Mouse (Mus musculus) limb, embryonic 13.5 days (tissue): ENCODE data around the gene Drd4. TPM values are rescaled to one million over a fixed set of nuclear protein-coding genes. Genes with fewer than 3 reads are reported as not detected.
A peak's percentile ranks its signal among the peaks of the same experiment; 100 is the strongest.

ENCODE experiments used
- ATAC-seq: fragments of 200-750 bp; cut with Nextera tagmentation; 2 replicates; pipeline ENCODE4 v1.8.0; 2017; ENCODE audit warnings: low read depth, moderate number of reproducible peaks, moderate TSS enrichment; ENCODE audit not compliant: low FRiP score
- H3K27ac ChIP-seq: fragments of 300-500 bp; sonication (generic); 2 replicates; pipeline ENCODE4 v1.5.1; 2015; ENCODE audit warnings: inconsistent platforms, mild to moderate bottlenecking, moderate library complexity
- H3K27me3 ChIP-seq: fragments of 300-500 bp; sonication (generic); 2 replicates; pipeline ENCODE4 v1.6.1; 2015; ENCODE audit warnings: mild to moderate bottlenecking, inconsistent platforms
- H3K36me3 ChIP-seq: fragments of 300-500 bp; sonication (generic); 2 replicates; pipeline ENCODE4 v1.6.1; 2015; ENCODE audit warnings: inconsistent platforms, mild to moderate bottlenecking, moderate library complexity
- H3K4me1 ChIP-seq: fragments of 300-500 bp; sonication (generic); 2 replicates; pipeline ENCODE4 v1.6.1; 2015; ENCODE audit warnings: inconsistent platforms
- H3K4me2 ChIP-seq: fragments of 300-500 bp; sonication (generic); replicated peaks from 2 replicates; pipeline ENCODE4 v1.6.1; 2015; ENCODE audit warnings: inconsistent platforms, mild to moderate bottlenecking, moderate library complexity
- H3K4me3 ChIP-seq: fragments of 300-500 bp; sonication (generic); 2 replicates; pipeline ENCODE4 v1.5.1; 2015; ENCODE audit warnings: moderate library complexity, mild to moderate bottlenecking, inconsistent platforms
- H3K9ac ChIP-seq: fragments of 300-500 bp; sonication (generic); 2 replicates; pipeline ENCODE4 v1.6.1; 2015; ENCODE audit warnings: mild to moderate bottlenecking, inconsistent platforms
- H3K9me3 ChIP-seq: fragments of 300-500 bp; sonication (generic); 2 replicates; pipeline ENCODE4 v1.6.1; 2016; ENCODE audit warnings: inconsistent platforms
- WGBS: fragments of 180-500 bp; shearing (Covaris S2); methylation state at CpG from one replicate; pipeline ENCODE4 v1.1.7; 2015; 5-methylcytosine and 5-hydroxymethylcytosine counted together
- polyA plus RNA-seq: library from polyadenylated mRNA; unstranded; fragments of >200 nt; fragmentation: Nextera tagmentation; extraction: Ambion mirVana; gene quantifications from 2 replicates; pipeline ENCODE4 v1.2.1, GENCODE M21; 2015

Gene Drd4
- polyA plus RNA-seq, 1 experiment from 2014 or later, result 2.3 TPM

GRCm38 (mm10) chr7:141339215-141339920 lies 47.6 kb downstream of the Drd4 start:
- peak; percentile 10; the same call in 1 of the 2 replicates for ATAC-seq
- Histone ChIP-seq H3K4me3 (peak overlapping the region; percentile 36), H3K9ac (peak overlapping the region; percentile 67), H3K36me3 (peaks cover 18% of the 10 kb centered on the region), H3K27me3 (peaks cover 18% of the 10 kb centered on the region; the same call in 1 of the 2 replicates), H3K27ac (no peak overlapping the region), H3K9me3 (no peaks in the 10 kb centered on the region), H3K4me2 (peak overlapping the region; percentile 68), H3K4me1 (peaks cover 19% of the 10 kb centered on the region)
- 39% methylated on average over 20 of the region's 20 CpGs for WGBS

- WGBS, result 81% methylated on average over 7 of the region's 7 CpGs
- Histone ChIP-seq H3K27ac (no peak overlapping the region), H3K9me3 (no peaks in the 10 kb centered on the region), H3K4me1 (peaks cover 19% of the 10 kb centered on the region), H3K4me2 (peak overlapping the region; percentile 68; the same call in 1 of the 2 replicates), H3K36me3 (peaks cover 11% of the 10 kb centered on the region), H3K9ac (no peak overlapping the region), H3K4me3 (no peak overlapping the region), H3K27me3 (peaks cover 18% of the 10 kb centered on the region; the same call in 1 of the 2 replicates)
- no peak for ATAC-seq
Measured at GRCm38 (mm10) chr7:141340023-141340422, 48.2 kb downstream of the Drd4 start.

GRCm38 (mm10) chr7:141340476-141340875 lies 48.7 kb downstream of the Drd4 start:
- Histone ChIP-seq H3K27ac (no peak overlapping the region), H3K27me3 (peaks cover 18% of the 10 kb centered on the region; the same call in 1 of the 2 replicates), H3K9me3 (no peaks in the 10 kb centered on the region), H3K9ac (no peak overlapping the region), H3K4me3 (no peak overlapping the region), H3K36me3 (peaks cover 9% of the 10 kb centered on the region), H3K4me2 (no peak overlapping the region), H3K4me1 (peaks cover 19% of the 10 kb centered on the region)
- 81% methylated on average over 6 of the region's 6 CpGs for WGBS
- ATAC-seq, result no peak

GRCm38 (mm10) chr7:141341689-141342226 lies 50.0 kb downstream of the Drd4 start:
- H3K27ac ChIP-seq, result no peak overlapping the region
- H3K4me3 ChIP-seq, result no peak overlapping the region
- 78% methylated on average over 10 of the region's 10 CpGs for WGBS
- no peak overlapping the region for H3K4me2 ChIP-seq
- peaks cover 18% of the 10 kb centered on the region; the same call in 1 of the 2 replicates for H3K27me3 ChIP-seq
- no peaks in the 10 kb centered on the region for H3K36me3 ChIP-seq
- no peak for ATAC-seq
- H3K9me3 ChIP-seq, result no peaks in the 10 kb centered on the region
- peaks cover 19% of the 10 kb centered on the region for H3K4me1 ChIP-seq
- no peak overlapping the region for H3K9ac ChIP-seq

GRCm38 (mm10) chr7:141343230-141343629 lies 51.4 kb downstream of the Drd4 start:
- H3K9me3 ChIP-seq, result no peaks in the 10 kb centered on the region
- H3K9ac ChIP-seq, result no peak overlapping the region
- no peaks in the 10 kb centered on the region for H3K36me3 ChIP-seq
- H3K4me1 ChIP-seq, result peaks cover 16% of the 10 kb centered on the region
- no peak overlapping the region for H3K4me3 ChIP-seq
- WGBS, result 73% methylated on average over 2 of the region's 2 CpGs
- H3K4me2 ChIP-seq, result no peak overlapping the region
- H3K27me3 ChIP-seq, result peaks cover 13% of the 10 kb centered on the region; the same call in 1 of the 2 replicates
- H3K27ac ChIP-seq, result no peak overlapping the region
- ATAC-seq, result no peak

GRCm38 (mm10) chr7:141343696-141344095 lies 51.9 kb downstream of the Drd4 start:
- Histone ChIP-seq H3K27ac (no peak overlapping the region), H3K4me1 (peaks cover 12% of the 10 kb centered on the region), H3K9me3 (no peaks in the 10 kb centered on the region), H3K4me2 (no peak overlapping the region), H3K36me3 (no peaks in the 10 kb centered on the region), H3K9ac (no peak overlapping the region), H3K4me3 (no peak overlapping the region), H3K27me3 (peaks cover 10% of the 10 kb centered on the region; the same call in 1 of the 2 replicates)
- ATAC-seq, result no peak
- WGBS, result 71% methylated on average over 7 of the region's 7 CpGs

GRCm38 (mm10) chr7:141344787-141345186 lies 53.0 kb downstream of the Drd4 start:
- no peak for ATAC-seq
- Histone ChIP-seq H3K9ac (no peak overlapping the region), H3K27ac (no peak overlapping the region), H3K27me3 (0 out of 2 replicates have a peak, but pooled peaks cover under 1% of the 10 kb centered on the region), H3K4me3 (no peak overlapping the region), H3K9me3 (no peaks in the 10 kb centered on the region), H3K4me2 (no peak overlapping the region), H3K36me3 (no peaks in the 10 kb centered on the region), H3K4me1 (peaks cover 5% of the 10 kb centered on the region; the same call in 1 of the 2 replicates)
- 90% methylated on average over 5 of the region's 5 CpGs for WGBS

Other genes with a start within 250 kb of the Drd4 start
- 21.5 and 26.9 TPM in 2 replicates for gene B4galnt4, start 230.9 kb upstream of the Drd4 start, polyA plus RNA-seq
- gene Pkp3, start 213.8 kb upstream of the Drd4 start, polyA plus RNA-seq, result 23.9 and 25.5 TPM in 2 replicates
- gene Sigirr, start 191.4 kb upstream of the Drd4 start, polyA plus RNA-seq, result 2.7 and 3.1 TPM in 2 replicates
- gene Ano9, start 174.2 kb upstream of the Drd4 start, polyA plus RNA-seq, result 1.3 and 2.1 TPM in 2 replicates
- gene Ptdss2, start 169.6 kb upstream of the Drd4 start, polyA plus RNA-seq, result 85.5 and 89.2 TPM in 2 replicates
- gene Rnh1, start 119.1 kb upstream of the Drd4 start, polyA plus RNA-seq, result 112 and 118 TPM in 2 replicates
- gene Hras, start 98.0 kb upstream of the Drd4 start, polyA plus RNA-seq, result 94.5 and 97.5 TPM in 2 replicates
- 11.4 and 12.9 TPM in 2 replicates for gene Lrrc56, start 97.8 kb upstream of the Drd4 start, polyA plus RNA-seq
- gene Lmntd2, start 77.9 kb upstream of the Drd4 start, polyA plus RNA-seq, result 2.6 TPM in 2 replicates
- 32.7 and 34.0 TPM in 2 replicates for gene Rassf7, start 76.1 kb upstream of the Drd4 start, polyA plus RNA-seq
- gene Phrf1, start 63.2 kb upstream of the Drd4 start, polyA plus RNA-seq, result 87.2 and 88.0 TPM in 2 replicates
- gene Irf7, start 25.5 kb upstream of the Drd4 start, polyA plus RNA-seq, result 1.8 and 2.3 TPM in 2 replicates
- gene Cdhr5, start 15.2 kb upstream of the Drd4 start, polyA plus RNA-seq, result 0.13 TPM in 1 of 2 replicates, not detected in the other
- 12.1 and 12.8 TPM in 2 replicates for gene Sct, start 12.9 kb upstream of the Drd4 start, polyA plus RNA-seq
- 77.5 and 79.9 TPM in 2 replicates for gene Deaf1, start 35.7 kb downstream of the Drd4 start, polyA plus RNA-seq
- gene Tmem80, start 35.7 kb downstream of the Drd4 start, polyA plus RNA-seq, result 45.0 and 48.7 TPM in 2 replicates
- gene Eps8l2, start 46.9 kb downstream of the Drd4 start, polyA plus RNA-seq, result 7.4 and 10.3 TPM in 2 replicates
- 266 and 280 TPM in 2 replicates for gene Taldo1, start 100.2 kb downstream of the Drd4 start, polyA plus RNA-seq
- 73.8 and 75.9 TPM in 2 replicates for gene Gatd1, start 122.1 kb downstream of the Drd4 start, polyA plus RNA-seq
- 5.1 and 5.2 TPM in 2 replicates for gene Cend1, start 137.5 kb downstream of the Drd4 start, polyA plus RNA-seq
- gene Slc25a22, start 145.9 kb downstream of the Drd4 start, polyA plus RNA-seq, result 38.8 and 39.3 TPM in 2 replicates
- gene Pidd1, start 152.0 kb downstream of the Drd4 start, polyA plus RNA-seq, result 11.7 and 12.0 TPM in 2 replicates
- gene Rplp2, start 155.4 kb downstream of the Drd4 start, polyA plus RNA-seq, result 1,214 and 1,220 TPM in 2 replicates
- 13.9 and 14.7 TPM in 2 replicates for gene Pnpla2, start 163.2 kb downstream of the Drd4 start, polyA plus RNA-seq
- gene Cracr2b, start 169.1 kb downstream of the Drd4 start, polyA plus RNA-seq, result 13.5 and 14.3 TPM in 2 replicates
- gene Cd151, start 175.4 kb downstream of the Drd4 start, polyA plus RNA-seq, result 12.6 and 14.6 TPM in 2 replicates
- 63.4 and 64.3 TPM in 2 replicates for gene Polr2l, start 183.1 kb downstream of the Drd4 start, polyA plus RNA-seq
- gene Tspan4, start 183.2 kb downstream of the Drd4 start, polyA plus RNA-seq, result 70.5 and 71.2 TPM in 2 replicates
- 42.9 and 43.5 TPM in 2 replicates for gene Chid1, start 247.9 kb downstream of the Drd4 start, polyA plus RNA-seq